Mouse (Mus musculus) neutrophil, adult 65 days (primary cell): ENCODE data around the gene Tesk1. TPM values are rescaled to one million over a fixed set of nuclear protein-coding genes. Genes with fewer than 3 reads are reported as not detected.

ENCODE experiments used
- total RNA-seq: library from RNA; stranded (reverse); gene quantifications from 2 replicates; pipeline ENCODE4 v1.2.4, GENCODE M21; 2023

Gene Tesk1
- total RNA-seq, result 3.5 and 7.4 TPM in 2 replicates

GRCm38 (mm10) chr4:43441639-43442038 is at the start of gene Tesk1:
Tesk1 (plus strand) TSS chr4:43441939.

GRCm38 (mm10) chr4:43428946-43429345 is 12.8 kb upstream of the Tesk1 start, which contains the start of gene Fam166b:
Fam166b (minus strand) TSS chr4:43429134.

GRCm38 (mm10) chr4:43454041-43454836 is 12.5 kb downstream of the Tesk1 start, which contains the start of gene Cd72:
Cd72 (minus strand) TSS chr4:43454628.

GRCm38 (mm10) chr4:43483535-43484091 is 41.9 kb downstream of the Tesk1 start, which contains the start of gene Sit1:
Sit1 (minus strand) TSS chr4:43483734.

GRCm38 (mm10) chr4:43492821-43493185 is 51.1 kb downstream of the Tesk1 start, which contains the start of gene Ccdc107:
Ccdc107 (plus strand) TSS chr4:43492900.

Other genes with a start within 250 kb of the Tesk1 start
- not detected in 2 replicates for gene Atp8b5, start 174.8 kb upstream of the Tesk1 start, total RNA-seq
- gene Rusc2, start 60.0 kb upstream of the Tesk1 start, total RNA-seq, result 2.4 and 2.9 TPM in 2 replicates
- not detected in 2 replicates for gene Fam166b, start 12.8 kb upstream of the Tesk1 start, total RNA-seq
- 6.4 and 8.5 TPM in 2 replicates for gene Cd72, start 12.7 kb downstream of the Tesk1 start, total RNA-seq
- 1.00 TPM in 1 of 2 replicates, not detected in the other for gene Sit1, start 41.8 kb downstream of the Tesk1 start, total RNA-seq
- 4.4 and 5.0 TPM in 2 replicates for gene Ccdc107, start 51.0 kb downstream of the Tesk1 start, total RNA-seq
- gene Arhgef39, start 57.8 kb downstream of the Tesk1 start, total RNA-seq, result 23.8 and 36.8 TPM in 2 replicates
- gene Car9, start 65.0 kb downstream of the Tesk1 start, total RNA-seq, result 0.32 and 0.63 TPM in 2 replicates
- not detected in 2 replicates for gene Tpm2, start 81.8 kb downstream of the Tesk1 start, total RNA-seq
- gene Creb3, start 120.4 kb downstream of the Tesk1 start, total RNA-seq, result 81.5 and 97.2 TPM in 2 replicates
- gene Tln1, start 120.8 kb downstream of the Tesk1 start, total RNA-seq, result 554 and 575 TPM in 2 replicates
- 45.8 TPM in 2 replicates for gene Rgp1, start 136.8 kb downstream of the Tesk1 start, total RNA-seq
- 23.1 and 37.6 TPM in 2 replicates for gene Gba2, start 136.9 kb downstream of the Tesk1 start, total RNA-seq
- gene Msmp, start 142.6 kb downstream of the Tesk1 start, total RNA-seq, result not detected in 2 replicates
- gene Npr2, start 190.0 kb downstream of the Tesk1 start, total RNA-seq, result 0.28 and 0.32 TPM in 2 replicates
- not detected in 2 replicates for gene Spag8, start 211.7 kb downstream of the Tesk1 start, total RNA-seq
- gene Hint2, start 214.5 kb downstream of the Tesk1 start, total RNA-seq, result 4.9 and 7.9 TPM in 2 replicates
- gene Tmem8b, start 227.0 kb downstream of the Tesk1 start, total RNA-seq, result 0.28 and 0.93 TPM in 2 replicates
- gene Fam221b, start 227.2 kb downstream of the Tesk1 start, total RNA-seq, result not detected in 2 replicates